Mouse (Mus musculus) CH12.LX (cell line): Measurements from ENCODE around the gene Tnfrsf11a. TPM values are rescaled to one million over a fixed set of nuclear protein-coding genes. Genes with fewer than 3 reads are reported as not detected.

ENCODE experiments used
- DNase-seq: peaks from one replicate; pipeline ENCODE4 v3.0.0-alpha.2; 2013; ENCODE audit errors: extremely low read depth
- H3K27ac ChIP-seq: 2 replicates; pipeline ENCODE4 v1.5.1; 2012; ENCODE audit warnings: low read depth, mild to moderate bottlenecking, control low read depth, moderate library complexity; ENCODE audit not compliant: insufficient read depth
- H3K27me3 ChIP-seq: replicated peaks from 2 replicates; pipeline ENCODE3; 2012; ENCODE audit warnings: inconsistent platforms
- H3K36me3 ChIP-seq, 2 experiments: replicated peaks in 1 of 2; 2 replicates each; pipeline versions ENCODE3 to v1.6.1; 2012; ENCODE audit warnings: inconsistent platforms in 1 of 2, low read length in 1 of 2, mild to moderate bottlenecking in 1 of 2, mixed read lengths in 1 of 2, moderate library complexity in 1 of 2; ENCODE audit not compliant: control insufficient read depth in 1 of 2, insufficient read depth in 1 of 2
- H3K4me1 ChIP-seq, 2 experiments: 2 replicates each; pipeline ENCODE4 v1.6.1; 2012; ENCODE audit warnings: inconsistent platforms in 1 of 2, moderate library complexity in 1 of 2; ENCODE audit not compliant: insufficient read depth in 2 of 2, control insufficient read depth in 1 of 2
- H3K4me2 ChIP-seq: 2 replicates; pipeline ENCODE4 v1.6.1; 2012; ENCODE audit warnings: low read depth, mild to moderate bottlenecking, control low read depth; ENCODE audit not compliant: poor library complexity, insufficient read depth, severe bottlenecking
- H3K4me3 ChIP-seq, 3 experiments: fragments of 150-350 bp in 1 of 3; sonication (generic) in 1 of 3; replicated peaks in 1 of 3; 2 replicates each; pipeline versions ENCODE3 to v1.5.1; 2011 to 2012; ENCODE audit warnings: low read depth in 2 of 3, low read length in 2 of 3, mild to moderate bottlenecking in 2 of 3, moderate library complexity in 2 of 3, control low read depth in 1 of 3, improper control_type of control experiment in 1 of 3, inconsistent platforms in 1 of 3, mixed read lengths in 1 of 3; ENCODE audit not compliant: poor library complexity in 1 of 3
- H3K79me2 ChIP-seq: replicated peaks from 2 replicates; pipeline ENCODE4 v1.6.1; 2012; ENCODE audit warnings: mild to moderate bottlenecking, moderate library complexity; ENCODE audit not compliant: control insufficient read depth, poor library complexity, insufficient read depth, severe bottlenecking; ENCODE audit errors: extremely low read depth
- H3K9ac ChIP-seq: 2 replicates; pipeline ENCODE4 v1.6.1; 2012; ENCODE audit warnings: low read depth, mild to moderate bottlenecking, control low read depth, moderate library complexity; ENCODE audit not compliant: insufficient read depth
- H3K9me3 ChIP-seq: replicated peaks from 2 replicates; pipeline ENCODE3; 2012; ENCODE audit warnings: low read length, inconsistent platforms, mixed read lengths
- BHLHE40 ChIP-seq: IDR thresholded peaks from 2 replicates; pipeline ENCODE4 v1.6.1; 2011; ENCODE audit warnings: mild to moderate bottlenecking, low read depth, low read length, improper control_type of control experiment
- CTCF ChIP-seq, 2 experiments: IDR thresholded peaks in 1 of 2; conservative IDR thresholded peaks in 1 of 2; 2 replicates each; pipeline ENCODE4 v1.5.1; 2011 to 2012; ENCODE audit warnings: low read depth in 2 of 2, low read length in 2 of 2, improper control_type of control experiment in 1 of 2, inconsistent platforms in 1 of 2, mild to moderate bottlenecking in 1 of 2, moderate library complexity in 1 of 2
- E2F4 ChIP-seq: IDR thresholded peaks from 2 replicates; pipeline ENCODE4 v1.6.1; 2011; ENCODE audit warnings: low read depth, low read length, improper control_type of control experiment; ENCODE audit not compliant: insufficient replicate concordance
- GABPA ChIP-seq: IDR thresholded peaks from 2 replicates; pipeline ENCODE4 v1.6.1; 2012; ENCODE audit warnings: low read depth, low read length, improper control_type of control experiment, inconsistent platforms; ENCODE audit not compliant: insufficient replicate concordance
- IRF4 ChIP-seq: IDR thresholded peaks from 2 replicates; pipeline ENCODE4 v1.6.1; 2014; ENCODE audit warnings: low read depth, mild to moderate bottlenecking, inconsistent platforms, low read length, improper control_type of control experiment
- MXI1 ChIP-seq: IDR thresholded peaks from 2 replicates; pipeline ENCODE4 v1.6.1; 2011; ENCODE audit warnings: mild to moderate bottlenecking, low read depth, low read length, improper control_type of control experiment
- MYC ChIP-seq: IDR thresholded peaks from 2 replicates; pipeline ENCODE4 v1.6.1; 2011; ENCODE audit warnings: low read depth, mild to moderate bottlenecking, improper control_type of control experiment, low read length
- NELFE ChIP-seq: IDR thresholded peaks from 2 replicates; pipeline ENCODE4 v1.6.1; 2011; ENCODE audit warnings: low read depth, low read length, improper control_type of control experiment
- PAX5 ChIP-seq: IDR thresholded peaks from 2 replicates; pipeline ENCODE4 v1.6.1; 2012; ENCODE audit warnings: low read length, inconsistent platforms, mixed read lengths
- POLR2A ChIP-seq: IDR thresholded peaks from 2 replicates; pipeline ENCODE4 v1.6.1; 2011; ENCODE audit warnings: low read depth, mild to moderate bottlenecking, improper control_type of control experiment, low read length
- POLR2AphosphoS2 ChIP-seq: IDR thresholded peaks from 2 replicates; pipeline ENCODE4 v1.6.1; 2011; ENCODE audit warnings: low read depth, low read length, improper control_type of control experiment
- SIN3A ChIP-seq: IDR thresholded peaks from 2 replicates; pipeline ENCODE4 v1.6.1; 2012; ENCODE audit warnings: low read length, improper control_type of control experiment, inconsistent platforms
- SMC3 ChIP-seq: IDR thresholded peaks from 2 replicates; pipeline ENCODE4 v1.6.1; 2011; ENCODE audit warnings: low read depth, low read length, improper control_type of control experiment
- TCF12 ChIP-seq: IDR thresholded peaks from 2 replicates; pipeline ENCODE4 v1.6.1; 2014; ENCODE audit warnings: low read depth, mild to moderate bottlenecking, inconsistent platforms, low read length, improper control_type of control experiment
- UBTF ChIP-seq: IDR thresholded peaks from 2 replicates; pipeline ENCODE4 v1.6.1; 2012; ENCODE audit warnings: low read depth, mild to moderate bottlenecking, inconsistent platforms, low read length, improper control_type of control experiment, moderate library complexity
- ZC3H11A ChIP-seq: IDR thresholded peaks from 2 replicates; pipeline ENCODE4 v1.6.1; 2012; ENCODE audit warnings: low read depth, mild to moderate bottlenecking, inconsistent platforms, low read length, improper control_type of control experiment
- ZKSCAN1 ChIP-seq: IDR thresholded peaks from 2 replicates; pipeline ENCODE4 v1.6.1; 2012; ENCODE audit warnings: low read depth, inconsistent platforms, low read length, improper control_type of control experiment, borderline replicate concordance
- dilution Hi-C: fragments of 300-500 bp; cut with MboI; formaldehyde crosslinking; loops from 2 replicates; pipeline ENCODE4 v1.14.3; 2020; ENCODE audit warnings: low sequenced_read_pairs; ENCODE audit not compliant: extremely low pct_unique_long_range_greater_than_20kb, extremely low pct_ligation_motif_present
- in situ Hi-C: fragments of 300-500 bp; cut with MboI; formaldehyde crosslinking; loops from 3 replicates; pipeline ENCODE4 v1.14.3; 2019; ENCODE audit warnings: low sequenced_read_pairs, low pct_ligation_motif_present, low pct_unique_long_range_greater_than_20kb, mixed read lengths
- polyA plus RNA-seq: library from polyadenylated mRNA; unstranded; fragments of >175 nt; gene quantifications from 2 replicates; pipeline ENCODE4 v1.2.1, GENCODE M21; 2012; ENCODE audit warnings: low read depth; ENCODE audit not compliant: insufficient read length
- total RNA-seq, 2 experiments: library from RNA; depleted of rRNA; stranded (reverse); fragments of 300-350 nt in 1 of 2; fragments of >200 nt in 1 of 2; gene quantifications; 2 replicates each; pipeline ENCODE4 v1.2.3; 2012 to 2014

Gene Tnfrsf11a
- total and polyA plus RNA-seq, 3 experiments: 0.20 to 2.5 (median 0.28) TPM

DNA sequence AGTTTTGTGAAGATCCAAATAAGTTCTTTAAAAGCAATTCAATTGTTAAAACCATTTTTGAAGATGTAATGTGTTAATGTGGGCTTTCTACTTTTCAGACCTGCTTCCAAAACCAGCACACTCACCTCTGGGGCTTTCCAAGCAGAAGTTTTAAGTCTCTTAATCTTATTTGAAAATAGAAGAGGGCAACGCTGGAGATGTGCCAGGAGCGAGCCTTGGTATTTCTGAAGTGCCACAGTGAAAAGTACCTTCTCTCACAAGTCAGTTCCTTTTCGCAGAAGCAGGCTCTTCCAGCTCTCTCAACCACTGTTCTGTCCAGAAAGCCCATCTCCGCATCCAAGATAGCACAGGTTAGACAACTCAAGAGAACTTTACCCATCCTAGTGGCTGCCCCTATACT, 4.1 kb upstream of the Tnfrsf11a start:
- peaks cover 3 to 16% of the 10 kb centered on the region in 2 experiments; a peak in 2 of 4 replicates for H3K4me1 ChIP-seq
- in situ Hi-C loops: no loop called here
- H3K9ac ChIP-seq: no peak overlapping the region
- DNase-seq: no peak
- H3K27ac ChIP-seq: no peak overlapping the region
- dilution Hi-C loops: no loop called here
- H3K4me2 ChIP-seq: no peak overlapping the region
- no peaks in the 10 kb centered on the region for H3K79me2 ChIP-seq
- H3K9me3 ChIP-seq: no peaks in the 10 kb centered on the region
- no peak overlapping the region for H3K4me3 ChIP-seq
- no peaks in the 10 kb centered on the region for H3K36me3 ChIP-seq
- H3K27me3 ChIP-seq: no peaks in the 10 kb centered on the region
- TF ChIP-seq SIN3A (no peak), MXI1 (no peak), UBTF (no peak), ZKSCAN1 (no peak), POLR2AphosphoS2 (no peak), SMC3 (no peak), GABPA (no peak), BHLHE40 (no peak), MYC (no peak), POLR2A (no peak), E2F4 (no peak), PAX5 (no peak), CTCF (conservative IDR thresholded peaks at IDR 0.05 in 1 of 2, IDR thresholded peaks at IDR 0.05 in 1 of 2; ENCODE audit: low read depth in 2 of 2, low read length in 2 of 2) (no peak), ZC3H11A (no peak)

DNA sequence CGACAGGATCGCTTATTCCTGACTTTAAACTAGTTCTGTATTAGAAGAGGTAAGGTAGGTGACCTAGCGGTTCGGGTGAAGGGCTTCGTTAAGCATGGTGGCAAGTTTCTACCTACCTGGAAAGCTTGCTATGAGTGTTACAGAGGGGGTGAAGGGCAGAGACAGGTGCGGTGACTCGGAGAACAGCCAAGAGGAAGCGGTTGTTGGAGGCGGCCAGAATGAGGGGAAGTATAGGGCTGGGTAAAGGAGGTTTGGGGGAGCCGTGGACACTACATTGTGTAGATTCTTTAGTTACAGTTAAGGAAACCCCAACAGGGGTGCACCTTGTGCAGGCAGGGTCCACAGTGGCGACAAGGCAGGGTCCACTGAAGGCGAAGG, 450 bp upstream of the Tnfrsf11a start:
- H3K4me3 ChIP-seq: peak overlapping the region; percentile 18 to 76 (median 50)
- DNase-seq: no peak
- no peaks in the 10 kb centered on the region for H3K27me3 ChIP-seq
- dilution Hi-C loops (no loop called here), in situ Hi-C loops (no loop called here)
- no peaks in the 10 kb centered on the region for H3K9me3 ChIP-seq
- peak overlapping the region; percentile 3; the same call in 1 of the 2 replicates for H3K9ac ChIP-seq
- no peak overlapping the region for H3K27ac ChIP-seq
- H3K79me2 ChIP-seq: no peaks in the 10 kb centered on the region
- H3K4me2 ChIP-seq: peak overlapping the region; percentile 76
- H3K4me1 ChIP-seq: peaks cover 8 to 25% of the 10 kb centered on the region in 2 experiments; a peak in 3 of 4 replicates
- H3K36me3 ChIP-seq: no peaks in the 10 kb centered on the region
- no peak for TF ChIP-seq BHLHE40
- no peak; the same call in 1 of the 2 replicates for TF ChIP-seq TCF12
- peak; percentile 4; the same call in 1 of the 2 replicates for TF ChIP-seq IRF4
- no peak for TF ChIP-seq NELFE
